Mouse (Mus musculus) neural tube, embryonic 14.5 days (tissue): ENCODE data around the gene Ap4m1. TPM values are rescaled to one million over a fixed set of nuclear protein-coding genes. Genes with fewer than 3 reads are reported as not detected.

ENCODE experiments used
- ATAC-seq: fragments of 200-750 bp; cut with Nextera tagmentation; 2 replicates; pipeline ENCODE4 v1.8.0; 2017; ENCODE audit warnings: low read depth, mild to moderate bottlenecking, moderate TSS enrichment, moderate library complexity
- H3K27ac ChIP-seq: fragments of 300-500 bp; sonication (generic); 2 replicates; pipeline ENCODE4 v1.5.1; 2014; ENCODE audit warnings: low read depth, mild to moderate bottlenecking, control low read depth, low read length, moderate library complexity, mixed read lengths
- H3K27me3 ChIP-seq: fragments of 300-500 bp; sonication (generic); 2 replicates; pipeline ENCODE4 v1.6.1; 2014; ENCODE audit warnings: low read length; ENCODE audit not compliant: control insufficient read depth, insufficient read depth
- H3K36me3 ChIP-seq: fragments of 300-500 bp; sonication (generic); 2 replicates; pipeline ENCODE4 v1.6.1; 2014; ENCODE audit warnings: low read length, mixed read lengths; ENCODE audit not compliant: control insufficient read depth, insufficient read depth
- H3K4me1 ChIP-seq: fragments of 300-500 bp; sonication (generic); 2 replicates; pipeline ENCODE4 v1.6.1; 2014; ENCODE audit warnings: low read length; ENCODE audit not compliant: control insufficient read depth, insufficient read depth
- H3K4me2 ChIP-seq: fragments of 300-500 bp; sonication (generic); 2 replicates; pipeline ENCODE4 v1.6.1; 2014; ENCODE audit warnings: mild to moderate bottlenecking, low read depth, low read length, control low read depth
- H3K4me3 ChIP-seq: fragments of 300-500 bp; sonication (generic); 2 replicates; pipeline ENCODE4 v1.5.1; 2014; ENCODE audit warnings: low read depth, low read length, control low read depth, mixed read lengths
- H3K9ac ChIP-seq: fragments of 300-500 bp; sonication (generic); replicated peaks from 2 replicates; pipeline ENCODE4 v1.6.1; 2014; ENCODE audit warnings: low read depth, mild to moderate bottlenecking, control low read depth, low read length, mixed read lengths
- H3K9me3 ChIP-seq: fragments of 300-500 bp; sonication (generic); 2 replicates; pipeline ENCODE4 v1.6.1; 2016; ENCODE audit warnings: low read length; ENCODE audit not compliant: control insufficient read depth
- WGBS: fragments of 180-500 bp; shearing (Covaris S2); extraction: QIAGEN DNeasy Blood & Tissue Kit; methylation state at CpG from one replicate; pipeline ENCODE4 v1.1.7; 2014; 5-methylcytosine and 5-hydroxymethylcytosine counted together
- microRNA counts: library from miRNA; unstranded; fragments of <30 nt; microRNA quantifications from one replicate; lab custom pipeline; 2016
- microRNA-seq: library from miRNA; unstranded; fragments of <30 nt; microRNA quantifications from one replicate; pipeline ENCODE4, GENCODE M21; 2016
- polyA plus RNA-seq: library from polyadenylated mRNA; unstranded; fragments of >200 nt; fragmentation: Nextera tagmentation; extraction: Ambion mirVana; gene quantifications from 2 replicates; pipeline ENCODE4 v1.2.1, GENCODE M21; 2014

The Ap4m1 gene
- polyA plus RNA-seq, 1 experiment from 2014 or later: 17.2 TPM

DNA sequence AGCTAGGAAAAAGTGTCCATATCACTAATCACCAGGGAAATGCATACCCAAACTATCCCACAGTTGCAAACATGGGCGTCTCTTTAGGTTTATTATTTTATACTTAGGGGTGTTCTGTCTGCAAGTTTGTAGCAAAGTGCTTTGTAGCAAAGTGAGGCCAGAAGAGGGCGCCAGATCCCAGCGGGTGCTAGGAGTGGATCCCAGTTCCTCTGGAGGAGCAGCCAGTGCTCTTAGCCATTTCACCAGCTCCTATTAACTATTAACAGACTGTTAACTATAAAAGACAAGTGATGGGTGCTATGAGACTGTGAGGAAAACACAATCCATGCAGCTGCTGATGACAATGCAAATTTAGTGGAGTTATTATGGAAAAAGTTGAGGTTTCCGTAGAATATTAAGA is 50.3 kb downstream of the Ap4m1 start:
- no peaks in the 10 kb centered on the region for H3K27me3 ChIP-seq
- H3K9ac ChIP-seq: no peak overlapping the region
- no peaks in the 10 kb centered on the region for H3K36me3 ChIP-seq
- ATAC-seq: no peak
- H3K4me1 ChIP-seq: no peaks in the 10 kb centered on the region
- H3K9me3 ChIP-seq: no peaks in the 10 kb centered on the region
- H3K27ac ChIP-seq: no peak overlapping the region
- H3K4me3 ChIP-seq: no peak overlapping the region
- WGBS: 26% methylated on average over 4 of the region's 4 CpGs
- H3K4me2 ChIP-seq: no peak overlapping the region

DNA sequence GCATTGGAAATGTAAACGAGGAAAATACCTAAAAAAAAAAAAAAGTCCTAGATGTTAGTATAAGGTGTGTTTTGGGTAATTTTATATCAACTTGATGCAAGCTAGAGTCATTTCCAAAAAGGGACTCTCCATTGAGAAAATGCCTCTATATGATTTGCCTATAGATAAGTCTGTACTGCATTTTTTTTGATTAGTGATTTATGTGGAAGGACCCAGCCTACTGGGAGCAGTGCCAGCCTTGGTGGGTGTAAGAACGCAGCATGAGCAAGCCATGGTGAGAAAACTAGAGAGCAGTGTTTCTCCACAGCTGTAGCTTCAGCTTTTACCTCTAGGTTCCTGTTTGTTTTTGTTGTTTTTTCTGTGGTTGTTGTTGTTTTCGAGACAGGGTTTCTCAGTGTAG is 51.5 kb downstream of the Ap4m1 start:
- ATAC-seq: no peak
- Histone ChIP-seq H3K4me1 (no peaks in the 10 kb centered on the region), H3K9ac (no peak overlapping the region), H3K27ac (no peak overlapping the region), H3K36me3 (no peaks in the 10 kb centered on the region), H3K4me2 (no peak overlapping the region), H3K27me3 (no peaks in the 10 kb centered on the region), H3K4me3 (no peak overlapping the region), H3K9me3 (no peaks in the 10 kb centered on the region)
- WGBS: 65% methylated on average over 3 of the region's 3 CpGs

DNA sequence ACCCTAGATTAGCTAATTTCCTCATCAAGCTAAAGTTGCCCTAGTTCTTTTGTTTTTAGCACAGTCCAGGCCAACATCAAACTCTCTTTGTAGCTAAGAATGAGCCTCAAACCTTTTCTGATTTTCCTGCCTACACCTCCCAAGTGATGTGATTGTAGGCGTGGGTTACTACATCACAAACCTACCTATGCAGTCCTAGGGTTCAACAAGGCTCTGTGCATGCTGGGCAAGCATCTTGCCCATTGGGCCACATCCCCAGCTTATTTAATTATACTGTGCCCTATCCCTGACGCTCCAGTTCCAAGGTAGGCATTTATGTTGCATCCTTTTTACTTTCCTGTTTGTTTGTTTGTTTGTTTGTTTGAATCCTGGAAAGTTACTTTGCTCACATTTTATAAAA is 53.9 kb downstream of the Ap4m1 start, which contains the start of gene Nxpe5:
TSS of gene Nxpe5 (plus strand) at position 199 of the 400 bp plus-strand sequence.
- no peak within 1 kb of the TSS for H3K4me3 ChIP-seq
- WGBS: 64% methylated on average over 2 of the region's 2 CpGs
- H3K27ac ChIP-seq: no peak within 1 kb of the TSS
- no peak for ATAC-seq
- no peaks in the 10 kb centered on the region for H3K4me1 ChIP-seq
- no peaks in the 10 kb centered on the region for H3K9me3 ChIP-seq
- no peaks in the 10 kb centered on the region for H3K27me3 ChIP-seq
- H3K9ac ChIP-seq: no peak within 1 kb of the TSS
- no peaks in the 10 kb centered on the region for H3K36me3 ChIP-seq
- H3K4me2 ChIP-seq: no peak within 1 kb of the TSS

GRCm38 (mm10) chr5:138226491-138226890 is 54.7 kb downstream of the Ap4m1 start:
- Histone ChIP-seq H3K4me1 (no peaks in the 10 kb centered on the region), H3K4me2 (no peak overlapping the region), H3K9me3 (no peaks in the 10 kb centered on the region), H3K27ac (no peak overlapping the region), H3K9ac (no peak overlapping the region), H3K36me3 (no peaks in the 10 kb centered on the region), H3K27me3 (no peaks in the 10 kb centered on the region), H3K4me3 (no peak overlapping the region)
- ATAC-seq: no peak
- WGBS: 84% methylated on average over 4 of the region's 4 CpGs

GRCm38 (mm10) chr5:138227367-138227766 is 55.6 kb downstream of the Ap4m1 start:
- H3K4me2 ChIP-seq: no peak overlapping the region
- no peaks in the 10 kb centered on the region for H3K36me3 ChIP-seq
- WGBS: 79% methylated on average over 2 of the region's 2 CpGs
- H3K4me1 ChIP-seq: no peaks in the 10 kb centered on the region
- H3K9ac ChIP-seq: no peak overlapping the region
- H3K4me3 ChIP-seq: no peak overlapping the region
- no peak overlapping the region for H3K27ac ChIP-seq
- ATAC-seq: no peak
- no peaks in the 10 kb centered on the region for H3K9me3 ChIP-seq
- H3K27me3 ChIP-seq: no peaks in the 10 kb centered on the region

- H3K4me2 ChIP-seq: no peak overlapping the region
- no peak overlapping the region for H3K27ac ChIP-seq
- 64% methylated on average over 3 of the region's 3 CpGs for WGBS
- H3K9me3 ChIP-seq: no peaks in the 10 kb centered on the region
- no peak overlapping the region for H3K9ac ChIP-seq
- no peak for ATAC-seq
- no peaks in the 10 kb centered on the region for H3K4me1 ChIP-seq
- no peak overlapping the region for H3K4me3 ChIP-seq
- no peaks in the 10 kb centered on the region for H3K27me3 ChIP-seq
- H3K36me3 ChIP-seq: no peaks in the 10 kb centered on the region
Observed at GRCm38 (mm10) chr5:138228026-138228425, 56.2 kb downstream of the Ap4m1 start.

DNA sequence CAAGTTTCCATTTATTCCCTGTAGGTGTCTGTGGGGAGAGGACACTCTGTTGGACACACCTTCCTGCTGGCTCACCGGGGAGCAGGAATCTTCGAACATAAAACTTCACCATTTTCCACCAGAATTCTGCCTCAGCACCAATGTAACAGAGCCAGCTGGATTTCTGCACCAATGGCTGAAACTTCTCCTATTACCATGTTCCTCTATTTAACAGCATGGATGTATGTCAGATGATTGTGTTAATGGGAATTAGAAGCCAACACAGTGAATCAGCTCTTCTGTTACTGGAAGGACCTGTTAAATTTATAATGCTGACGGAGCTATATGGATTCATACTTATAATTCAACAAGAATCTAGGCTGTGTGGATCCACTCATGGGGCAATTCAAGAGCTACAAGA is 57.7 kb downstream of the Ap4m1 start:
- no peak overlapping the region for H3K4me3 ChIP-seq
- no peak overlapping the region for H3K9ac ChIP-seq
- ATAC-seq: no peak
- no peaks in the 10 kb centered on the region for H3K4me1 ChIP-seq
- no peak overlapping the region for H3K27ac ChIP-seq
- no peaks in the 10 kb centered on the region for H3K9me3 ChIP-seq
- WGBS: 91% methylated on average over 3 of the region's 3 CpGs
- no peak overlapping the region for H3K4me2 ChIP-seq
- no peaks in the 10 kb centered on the region for H3K36me3 ChIP-seq
- H3K27me3 ChIP-seq: no peaks in the 10 kb centered on the region

MicroRNAs encoded within 50 kb of the gene (microRNA counts, 519-probe panel; counts per million panel counts)
- microRNA mmu-miR-106b (lab: Ali Mortazavi, UCI) (5,544 counts per million, percentile 79 among the panel's probes with 10 or more counts), microRNA mmu-miR-25 (lab: Ali Mortazavi, UCI) (5,833 counts per million, percentile 84 among the panel's probes with 10 or more counts), microRNA mmu-miR-93 (lab: Ali Mortazavi, UCI) (5,186 counts per million, percentile 72 among the panel's probes with 10 or more counts)

Small RNA genes lying within 50 kb of the gene (microRNA-seq; reads per million reads assigned to microRNA genes)
- 5,355 reads per million, percentile 93 among the genes with 10 or more reads in this experiment for gene Mir106b
- gene Mir25: 484 reads per million, percentile 69 among the genes with 10 or more reads in this experiment
- gene Mir93: 5,982 reads per million, percentile 94 among the genes with 10 or more reads in this experiment

Other genes starting within 250 kb of the Ap4m1 start
- 0.31 and 0.70 TPM in 2 replicates for gene Gjc3, start 208.9 kb upstream of the Ap4m1 start, polyA plus RNA-seq
- not detected in 2 replicates for gene Azgp1, start 190.5 kb upstream of the Ap4m1 start, polyA plus RNA-seq
- not detected in 2 replicates for gene Smok3a, start 150.7 kb upstream of the Ap4m1 start, polyA plus RNA-seq
- not detected in 2 replicates for gene Smok3b, start 150.6 kb upstream of the Ap4m1 start, polyA plus RNA-seq
- not detected in 2 replicates for gene Smok3c, start 118.8 kb upstream of the Ap4m1 start, polyA plus RNA-seq
- 31.2 and 39.4 TPM in 2 replicates for gene Zkscan1, start 86.9 kb upstream of the Ap4m1 start, polyA plus RNA-seq
- 90.9 and 98.7 TPM in 2 replicates for gene Zscan21, start 55.1 kb upstream of the Ap4m1 start, polyA plus RNA-seq
- 25.3 and 25.8 TPM in 2 replicates for gene Zfp113, start 16.3 kb upstream of the Ap4m1 start, polyA plus RNA-seq
- 245 and 252 TPM in 2 replicates for gene Cops6, start 10.9 kb upstream of the Ap4m1 start, polyA plus RNA-seq
- 71.5 and 81.4 TPM in 2 replicates for gene Mcm7, start 420 bp downstream of the Ap4m1 start, polyA plus RNA-seq
- 71.7 and 73.2 TPM in 2 replicates for gene Taf6, start 15.4 kb downstream of the Ap4m1 start, polyA plus RNA-seq
- 22.7 and 29.2 TPM in 2 replicates for gene Cnpy4, start 15.5 kb downstream of the Ap4m1 start, polyA plus RNA-seq
- 12.9 and 14.6 TPM in 2 replicates for gene Mblac1, start 22.3 kb downstream of the Ap4m1 start, polyA plus RNA-seq
- not detected in 2 replicates for gene Nxpe5, start 53.9 kb downstream of the Ap4m1 start, polyA plus RNA-seq
- 71.7 and 90.4 TPM in 2 replicates for gene Lamtor4, start 83.5 kb downstream of the Ap4m1 start, polyA plus RNA-seq
- 16.3 and 16.5 TPM in 2 replicates for gene BC037034, start 92.0 kb downstream of the Ap4m1 start, polyA plus RNA-seq
- gene Gal3st4, start 100.8 kb downstream of the Ap4m1 start, polyA plus RNA-seq: 2.2 and 3.4 TPM in 2 replicates
- gene Gm43720, start 108.0 kb downstream of the Ap4m1 start, polyA plus RNA-seq: 0.11 TPM in 1 of 2 replicates, not detected in the other
- gene Gpc2, start 108.0 kb downstream of the Ap4m1 start, polyA plus RNA-seq: 25.7 and 25.8 TPM in 2 replicates
- 9.3 and 12.5 TPM in 2 replicates for gene Stag3, start 108.2 kb downstream of the Ap4m1 start, polyA plus RNA-seq
- gene Pvrig, start 170.0 kb downstream of the Ap4m1 start, polyA plus RNA-seq: not detected in 2 replicates